Mouse (Mus musculus) embryo, embryonic 9.5 days (tissue): ENCODE measurements at regions not wholly inside any gene's neighbourhood (a gene's known extent, or its start where the extent isn't known, plus 50 kb on each side); places are given as distances from the start of the nearest gene placed in this dataset.

Experiments
- DNase-seq: peaks from one replicate; pipeline ENCODE4 v3.0.0-alpha.2; 2017; ENCODE audit errors: extremely low spot score

DNA sequence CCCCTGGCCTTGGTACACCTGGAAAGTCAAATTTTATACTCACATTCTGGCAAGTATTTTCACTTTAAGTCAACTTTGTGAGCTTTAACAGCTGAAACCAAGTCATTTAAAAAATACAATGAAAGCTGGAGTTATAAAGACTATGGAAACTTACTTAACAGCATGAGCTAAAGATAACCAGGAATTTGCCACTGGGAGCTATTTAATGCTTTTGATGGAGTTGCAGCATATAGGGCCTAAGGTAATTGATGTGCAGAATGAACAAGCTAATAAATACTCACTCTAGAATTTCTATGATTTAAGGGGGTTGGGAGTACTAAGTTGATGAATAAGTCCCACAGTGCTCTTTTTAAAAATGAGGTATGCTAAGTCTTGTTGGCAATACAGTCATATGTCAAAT, 463.5 kb upstream of the Dmac1 start:
- no peak for DNase-seq

GRCm38 (mm10) chr4:75730798-75731400, 452.8 kb upstream of the Dmac1 start:
- DNase-seq = no peak

DNA sequence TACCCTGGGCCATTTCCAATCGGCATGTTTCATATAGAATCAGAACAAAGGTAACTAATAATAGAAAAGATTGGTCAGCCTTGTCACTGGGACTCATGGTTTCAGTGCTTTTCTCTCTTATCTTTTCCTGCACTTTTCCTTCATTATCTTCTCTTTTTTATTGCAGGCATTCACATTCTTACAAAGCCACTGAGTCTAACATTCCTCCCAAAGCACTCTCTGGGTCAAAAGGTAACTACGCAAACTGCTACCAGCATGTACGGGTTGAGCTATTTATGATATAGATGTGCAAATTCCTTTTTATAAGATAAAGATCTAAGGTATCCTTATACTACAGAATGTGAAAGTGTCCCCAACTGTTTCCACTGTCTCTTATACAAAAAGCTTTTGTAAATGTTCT, 436.5 kb upstream of the Dmac1 start:
- DNase-seq = no peak

GRCm38 (mm10) chr4:75713960-75714359, 435.9 kb upstream of the Dmac1 start:
- no peak for DNase-seq

DNA sequence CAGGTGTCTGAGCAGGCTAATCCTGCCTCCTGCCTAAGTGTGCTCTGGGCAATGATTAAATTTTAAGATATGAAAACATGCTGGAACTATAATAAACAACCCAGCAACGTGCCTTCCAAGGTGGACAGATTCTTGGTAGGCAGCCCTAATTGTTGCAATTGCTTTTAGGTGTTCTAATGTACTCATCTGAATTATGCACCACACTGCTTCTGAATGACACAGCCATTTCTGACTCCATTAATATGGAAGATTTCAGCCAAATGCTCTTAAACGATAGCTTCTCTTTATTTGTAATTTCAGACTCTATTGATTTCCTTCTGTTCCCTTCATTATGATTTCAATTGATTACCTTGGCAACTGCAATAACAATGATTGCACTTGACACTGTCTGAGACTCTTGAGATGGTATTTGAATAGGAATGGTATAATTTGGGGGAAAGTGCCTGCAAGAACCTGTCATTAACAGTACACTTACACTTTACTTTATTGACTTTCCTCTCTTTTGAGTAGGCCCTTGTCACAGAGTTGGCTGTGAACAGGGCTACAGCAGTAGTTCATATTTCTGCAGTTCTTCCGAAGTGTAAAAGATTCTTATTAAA, 422.8 kb upstream of the Dmac1 start:
- DNase-seq = no peak

- DNase-seq = no peak
Observed at GRCm38 (mm10) chr4:75676590-75677174, 398.6 kb upstream of the Dmac1 start.

GRCm38 (mm10) chr4:75641046-75641445, 362.9 kb upstream of the Dmac1 start:
- DNase-seq = no peak

GRCm38 (mm10) chr4:75636627-75637026, 358.5 kb upstream of the Dmac1 start:
- DNase-seq = no peak

GRCm38 (mm10) chr4:75589901-75590300, 311.8 kb upstream of the Dmac1 start:
- no peak for DNase-seq

DNA sequence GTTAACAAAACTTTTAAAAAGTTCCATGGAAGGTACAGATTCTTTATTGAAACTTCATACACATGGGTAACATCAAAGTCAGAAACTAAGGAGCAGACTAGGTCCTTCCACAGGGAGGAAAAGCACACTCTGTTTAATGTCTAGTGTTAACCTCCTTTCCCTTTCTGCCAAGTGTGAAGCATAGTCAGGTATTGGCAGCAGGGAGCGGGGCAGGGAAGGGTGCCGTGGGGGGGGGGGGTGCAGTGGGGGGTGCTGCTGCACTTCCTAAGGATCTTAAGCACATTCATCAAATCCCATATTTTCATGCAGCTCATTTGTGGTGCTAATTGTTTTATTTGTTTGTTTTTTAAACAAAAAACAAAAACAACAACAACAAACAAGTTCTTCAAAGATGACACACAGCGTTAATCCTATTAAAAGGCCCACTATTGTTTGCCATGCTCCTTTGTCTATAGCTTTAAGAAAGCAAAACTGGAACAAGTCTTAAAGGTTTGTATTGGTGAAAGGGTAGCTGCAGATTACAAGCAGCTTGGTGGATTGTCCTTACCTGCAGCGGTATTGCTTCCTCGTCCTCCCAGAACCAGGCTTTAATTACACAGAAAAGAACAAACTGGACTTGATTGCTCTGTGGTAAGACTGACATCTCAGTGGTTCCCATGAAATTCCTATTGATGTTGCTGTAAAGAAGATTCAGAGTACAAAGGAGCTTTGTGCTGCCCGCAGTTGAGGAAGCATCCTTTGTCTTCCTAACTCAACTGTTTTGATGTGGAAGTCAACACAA, 310.2 kb upstream of the Dmac1 start:
- DNase-seq = peak; percentile 8

- no peak for DNase-seq
Observed at GRCm38 (mm10) chr4:75579865-75580264, 301.8 kb upstream of the Dmac1 start.

- DNase-seq = no peak
Observed at GRCm38 (mm10) chr4:75572603-75573002, 294.5 kb upstream of the Dmac1 start.

DNA sequence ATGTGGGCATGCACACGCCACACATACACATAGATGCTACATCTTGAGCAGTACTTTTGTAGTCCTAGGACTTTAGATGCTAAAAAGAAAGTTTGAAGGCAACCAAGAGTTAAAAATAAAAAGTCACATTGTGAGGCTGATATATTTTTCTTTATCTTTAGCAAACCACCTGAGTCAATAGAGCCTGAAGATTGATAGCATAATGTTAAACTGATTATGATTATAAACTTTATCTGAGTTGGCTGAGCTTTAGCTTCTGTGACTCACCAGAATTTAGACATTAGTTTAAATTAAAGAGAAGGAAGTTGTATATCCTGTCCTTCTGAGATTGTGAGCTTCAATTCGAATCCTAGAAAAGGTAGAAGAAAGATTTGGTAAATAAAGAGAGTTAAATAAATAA, 289.5 kb upstream of the Dmac1 start:
- DNase-seq = no peak

DNA sequence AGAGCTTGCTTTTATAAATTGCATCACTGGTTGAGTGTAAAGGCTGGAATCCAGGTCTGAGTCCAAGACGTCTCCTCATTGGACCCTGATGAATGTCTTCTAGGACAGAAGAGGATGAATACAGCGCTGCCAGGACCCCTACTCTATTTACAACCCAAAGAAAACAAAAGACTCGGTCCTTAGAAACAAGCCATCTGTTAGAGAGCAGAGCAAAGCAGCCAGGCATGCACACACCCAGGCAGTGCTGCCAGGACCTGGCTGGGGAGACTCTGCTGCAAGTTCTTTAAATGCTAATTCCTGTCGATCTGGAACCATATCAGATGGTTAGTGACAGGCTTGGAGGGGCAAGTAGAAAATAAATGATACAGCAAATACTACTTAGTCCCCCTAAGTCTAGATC, 284.4 kb upstream of the Dmac1 start:
- peak; percentile 7 for DNase-seq

DNA sequence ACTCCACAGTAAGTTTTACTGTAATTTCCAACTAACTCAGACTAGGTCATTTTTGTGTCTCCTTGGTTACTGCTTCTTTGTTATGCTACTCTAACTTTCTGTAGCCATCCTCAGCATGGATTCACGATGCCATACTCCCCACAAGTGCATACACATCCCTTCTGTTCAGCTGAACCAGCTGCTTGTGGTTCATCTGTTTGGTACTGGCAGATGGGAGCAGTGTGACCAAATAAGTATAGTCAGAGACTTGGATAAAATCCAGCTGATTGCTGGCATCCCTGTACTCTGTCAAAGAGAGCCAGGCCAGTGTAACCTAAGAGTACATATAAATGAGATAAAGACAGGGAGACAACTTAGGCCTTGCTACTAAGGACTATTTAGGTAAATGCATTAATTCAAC, 283.7 kb upstream of the Dmac1 start:
- no peak for DNase-seq

- no peak for DNase-seq
Observed at GRCm38 (mm10) chr4:75537787-75538186, 259.7 kb upstream of the Dmac1 start.

GRCm38 (mm10) chr4:75535067-75535466, 257.0 kb upstream of the Dmac1 start:
- DNase-seq = no peak

- DNase-seq = no peak
Observed at GRCm38 (mm10) chr4:75529607-75530006, 251.5 kb upstream of the Dmac1 start.

DNA sequence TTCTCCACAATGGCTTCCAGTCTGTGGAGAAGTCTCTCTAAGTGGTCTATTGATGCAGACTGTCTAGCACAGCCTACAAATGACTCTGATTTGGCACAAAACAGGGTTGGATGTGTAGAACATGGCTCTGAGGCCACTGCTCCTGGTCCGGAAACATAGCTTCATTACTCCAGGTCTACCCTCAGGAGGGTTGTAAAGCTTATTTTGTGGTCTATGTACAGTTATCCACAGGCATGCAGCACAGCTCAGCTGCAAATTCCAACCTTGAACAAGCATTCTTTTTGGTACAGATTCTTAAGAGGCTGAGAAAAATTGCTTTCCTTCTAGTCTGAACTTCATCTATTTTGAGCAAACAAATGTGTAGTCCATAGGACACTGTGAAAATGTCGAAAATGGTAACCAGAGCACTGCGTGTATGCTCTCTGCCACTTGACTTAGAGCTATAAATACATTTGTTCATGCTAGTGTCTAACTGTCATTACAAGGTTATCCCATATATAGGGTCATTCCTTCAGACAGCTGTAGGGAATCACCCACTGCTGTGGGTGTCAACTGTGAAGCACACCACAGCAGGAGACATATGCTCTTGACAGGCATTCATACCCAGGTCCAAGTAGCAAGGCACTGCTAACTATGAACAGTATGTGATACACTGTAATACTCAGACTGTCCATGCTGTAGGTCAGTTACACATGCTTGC, 239.5 kb upstream of the Dmac1 start:
- no peak for DNase-seq
